Mouse (Mus musculus): ENCODE measurements at regions not wholly inside any gene's neighbourhood (a gene's known extent, or its start where the extent isn't known, plus 50 kb on each side); places are given as distances from the start of the nearest gene placed in this dataset.

DNA sequence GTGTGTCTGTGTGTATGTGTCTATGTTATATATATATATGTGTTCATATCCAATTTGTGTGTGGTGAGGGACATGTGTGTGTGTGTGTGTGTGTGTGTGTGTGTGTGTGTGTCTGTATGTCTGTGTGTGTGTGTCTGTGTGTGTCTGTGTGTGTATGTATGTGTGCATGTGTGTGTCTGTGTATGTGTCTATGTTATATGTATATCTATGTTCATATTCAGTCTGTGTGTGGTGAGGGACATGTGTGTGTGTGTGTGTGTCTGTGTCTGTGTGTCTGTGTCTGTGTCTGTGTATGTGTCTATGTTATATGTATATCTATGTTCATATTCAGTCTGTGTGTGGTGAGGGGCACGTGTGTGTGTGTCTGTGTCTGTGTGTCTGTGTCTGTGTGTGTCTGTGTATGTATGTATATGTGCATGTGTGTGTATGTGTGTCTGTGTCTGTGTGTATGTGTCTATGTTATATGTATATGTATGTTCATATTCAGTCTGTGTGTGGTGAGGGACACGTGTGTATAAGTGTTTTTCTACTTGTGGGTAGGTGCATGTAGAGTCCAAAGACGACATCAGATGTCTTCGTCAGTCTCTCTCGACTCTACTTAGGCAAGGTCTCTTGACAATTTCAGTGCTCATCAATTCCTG, 370.5 kb upstream of the Slc7a11 start:
- DNase-seq, result no peak
- intact Hi-C loops (cut with DNase I), result no loop called here

DNA sequence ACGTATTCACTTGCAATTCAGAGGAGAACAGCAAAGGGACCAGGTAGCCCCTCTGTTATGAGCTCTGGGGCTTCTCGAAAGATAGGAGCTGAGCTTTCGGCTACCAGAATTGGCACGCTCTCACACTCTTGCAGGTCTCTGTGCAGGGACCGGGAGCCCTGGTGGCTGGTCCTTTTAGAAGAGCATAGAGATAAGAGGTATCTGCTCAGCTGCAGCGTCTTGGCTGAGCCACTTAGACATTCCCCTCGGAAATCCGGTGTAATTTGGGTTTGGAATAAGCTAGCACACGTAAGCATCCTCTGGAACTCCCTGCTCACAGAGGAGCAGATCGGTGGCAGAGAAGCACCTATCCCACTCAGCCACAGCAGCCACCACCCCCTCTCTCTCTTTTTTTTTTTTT, 372.3 kb upstream of the Slc7a11 start:
- DNase-seq, result no peak
- intact Hi-C loops (cut with DNase I), result no loop called here

DNA sequence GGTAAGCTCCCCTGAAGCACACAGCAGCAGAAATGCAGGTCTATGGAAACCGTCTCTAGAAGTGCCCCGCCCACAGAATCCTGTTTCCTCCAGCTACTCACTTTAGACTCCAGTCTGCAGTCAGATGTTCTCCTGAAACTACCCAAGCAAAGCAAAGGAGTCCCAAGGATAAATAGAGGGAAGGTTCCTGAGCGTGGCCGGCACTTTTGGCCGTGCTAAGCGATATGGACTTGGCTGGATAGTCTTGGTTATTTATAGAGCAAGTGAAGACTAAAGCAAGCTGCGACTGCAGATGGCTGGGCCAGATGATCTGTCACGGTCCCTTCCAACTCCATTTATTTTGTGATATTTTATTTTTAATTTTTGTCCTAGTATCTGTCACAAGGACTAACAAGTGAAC, 373.1 kb upstream of the Slc7a11 start:
- peak; percentile 7 to 19 for DNase-seq
- intact Hi-C loops (cut with DNase I), result no loop called here

DNA sequence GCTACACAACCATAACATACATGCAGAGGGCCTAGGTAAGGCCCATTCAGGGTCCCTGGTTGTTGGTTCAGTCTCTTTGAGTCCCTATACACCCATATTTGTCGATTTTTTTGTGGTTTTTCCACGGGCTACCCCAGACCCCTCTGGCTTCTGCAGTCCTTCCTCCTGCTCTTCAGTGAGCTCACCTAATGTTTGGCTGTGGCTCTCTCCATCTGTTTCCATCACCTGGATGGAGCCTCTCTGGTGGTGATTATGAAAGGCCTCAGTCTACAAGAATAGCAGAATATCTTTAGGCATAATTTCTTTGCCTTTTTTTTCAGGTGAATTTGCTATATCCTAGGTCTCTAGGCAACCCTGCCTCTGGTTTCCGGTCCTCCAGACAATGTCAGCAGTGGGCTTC, 373.9 kb upstream of the Slc7a11 start:
- DNase-seq, result no peak
- intact Hi-C loops (cut with DNase I), result no loop called here

DNA sequence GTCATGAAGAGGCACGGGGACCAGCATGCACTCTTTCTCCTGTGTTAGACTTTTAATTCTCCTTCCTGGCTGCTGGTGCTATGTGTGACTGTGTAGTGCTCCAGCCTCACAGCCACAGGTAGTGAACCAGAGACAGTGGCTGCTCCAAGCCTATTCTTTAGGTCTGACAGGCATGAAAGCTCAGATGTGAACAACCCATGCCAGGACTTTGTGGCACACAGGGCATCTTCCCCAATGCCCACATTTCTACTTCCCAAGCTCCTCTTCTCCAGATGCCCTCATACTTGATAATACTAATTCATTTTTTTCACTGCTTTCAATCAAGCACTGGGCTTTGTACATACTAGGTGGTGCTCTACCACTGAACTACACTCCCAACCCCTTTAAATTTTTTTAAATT, 377.4 kb upstream of the Slc7a11 start:
- no peak for DNase-seq
- intact Hi-C loops (cut with DNase I), result no loop called here

DNA sequence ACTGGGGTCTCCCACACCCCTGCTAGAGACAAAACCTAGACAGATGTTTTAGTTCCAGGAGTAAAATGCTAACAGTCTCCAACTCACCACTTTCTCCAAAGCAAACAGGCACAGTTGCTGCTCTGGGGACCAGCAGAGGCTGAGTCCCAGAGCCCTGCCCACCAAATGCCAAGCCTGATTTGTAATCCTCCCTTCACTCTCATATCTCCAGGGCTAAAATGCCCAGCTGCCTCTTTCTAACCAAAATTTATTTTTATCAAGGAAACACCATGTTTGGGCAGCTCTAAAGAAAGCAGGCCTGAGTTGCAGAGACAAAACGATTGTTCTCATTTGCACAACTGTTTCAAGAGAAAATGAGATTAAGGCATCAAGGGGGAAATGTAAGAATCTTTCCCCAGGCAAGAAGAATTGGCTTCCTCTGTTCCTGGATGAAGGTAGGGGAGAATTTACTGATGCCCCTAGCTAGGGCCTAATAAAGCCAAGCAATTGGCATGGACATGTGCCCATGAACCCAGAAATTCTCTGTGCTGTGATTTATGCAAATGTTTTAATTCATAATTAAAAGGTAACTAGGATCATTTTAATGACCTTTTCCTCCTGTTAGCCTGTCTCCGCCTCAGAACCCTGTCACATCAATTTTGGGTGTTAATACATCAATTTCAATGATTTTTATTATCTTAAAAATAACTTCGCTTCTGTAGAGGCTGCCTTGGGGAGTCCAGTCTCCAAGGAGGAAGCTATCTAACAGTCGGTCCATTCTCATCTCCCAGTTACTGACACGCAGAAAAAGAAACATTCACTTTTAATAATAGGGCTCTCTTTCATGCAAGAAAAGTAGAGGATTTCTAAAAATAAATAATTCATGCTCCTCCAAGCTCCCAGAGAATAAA, 382.4 kb upstream of the Slc7a11 start:
- intact Hi-C loops (cut with DNase I), result no loop called here

DNA sequence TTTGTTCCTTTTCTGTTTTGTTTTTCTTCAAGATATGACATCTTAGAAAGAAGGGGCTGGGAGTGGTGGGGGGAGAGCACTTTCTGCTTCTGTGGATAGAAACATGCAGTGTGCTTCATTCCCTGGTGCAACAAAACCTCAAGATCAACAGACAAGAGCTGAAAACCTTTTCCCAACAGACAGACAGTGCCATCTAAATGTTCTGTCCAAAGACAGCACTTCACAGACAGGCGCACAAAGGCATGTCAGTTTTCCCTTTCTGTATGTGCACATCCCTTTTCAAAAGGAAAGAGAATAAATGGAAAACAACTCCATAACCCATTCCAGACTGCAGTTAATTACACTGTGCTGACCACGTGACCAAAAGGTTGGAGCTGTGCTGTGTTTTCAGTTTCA, 383.0 kb upstream of the Slc7a11 start:
- no peak for DNase-seq
- intact Hi-C loops (cut with DNase I), result no loop called here

More for the DNA sequence above, 382.4 kb upstream of the Slc7a11 start:
- no peak for DNase-seq

DNA sequence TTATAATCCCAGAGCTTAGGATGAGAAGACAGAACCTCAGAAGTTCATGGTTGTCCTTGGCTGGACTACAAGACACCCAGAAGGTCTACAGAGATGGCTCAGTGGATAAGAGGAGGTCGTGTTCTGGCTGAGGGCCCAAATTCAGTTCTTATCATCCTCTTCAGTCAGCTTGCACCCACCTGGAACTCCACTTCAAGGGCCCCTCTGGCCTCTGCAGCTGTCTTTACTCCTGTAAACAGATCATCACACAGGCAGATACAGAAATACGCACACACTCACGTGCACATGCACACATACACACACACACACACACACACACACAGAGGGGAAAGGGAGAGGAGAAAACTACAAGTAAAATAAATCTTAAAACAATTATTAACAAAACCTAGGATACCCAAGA, 385.8 kb upstream of the Slc7a11 start:
- DNase-seq, result no peak
- intact Hi-C loops (cut with DNase I), result no loop called here

DNA sequence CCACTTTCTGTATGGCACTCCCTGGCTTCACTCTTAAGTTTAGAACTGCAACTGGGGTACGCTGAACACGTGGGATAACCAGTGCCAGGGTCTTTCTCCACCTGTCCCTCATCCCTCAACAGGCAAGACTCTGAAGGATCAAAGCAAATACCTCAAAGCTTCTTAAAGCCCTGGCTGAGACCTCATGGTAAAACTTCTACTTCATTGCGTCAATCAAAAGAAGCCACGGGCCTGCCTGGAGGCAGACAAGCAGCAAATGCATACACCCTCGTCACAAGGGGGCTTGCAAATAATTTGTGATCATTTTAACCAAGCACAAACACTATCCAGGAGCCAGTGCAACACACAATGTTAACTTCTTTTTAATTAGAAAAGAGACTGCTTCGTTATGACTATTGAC, 387.0 kb upstream of the Slc7a11 start:
- no peak for DNase-seq
- intact Hi-C loops (cut with DNase I), result no loop called here

DNA sequence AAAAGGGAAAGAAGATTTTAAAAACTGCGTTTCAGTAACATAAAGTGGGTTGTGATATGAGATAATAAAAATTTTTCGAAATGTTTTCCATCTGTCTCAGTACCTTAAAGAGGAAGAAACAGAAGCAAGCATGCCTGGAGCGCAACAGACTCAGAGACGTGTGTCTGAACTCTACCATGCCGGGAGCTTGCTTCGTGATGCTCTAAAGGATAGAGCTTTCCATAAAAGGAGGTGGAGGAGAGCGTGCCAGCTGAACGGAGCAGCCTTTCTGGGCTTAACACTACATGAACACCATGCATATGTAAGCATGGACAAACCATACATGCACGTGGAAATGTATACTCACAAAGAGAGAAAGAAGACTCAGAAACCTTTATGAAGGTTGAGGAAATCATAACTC, 387.5 kb upstream of the Slc7a11 start:
- DNase-seq, result no peak
- intact Hi-C loops (cut with DNase I), result no loop called here

DNA sequence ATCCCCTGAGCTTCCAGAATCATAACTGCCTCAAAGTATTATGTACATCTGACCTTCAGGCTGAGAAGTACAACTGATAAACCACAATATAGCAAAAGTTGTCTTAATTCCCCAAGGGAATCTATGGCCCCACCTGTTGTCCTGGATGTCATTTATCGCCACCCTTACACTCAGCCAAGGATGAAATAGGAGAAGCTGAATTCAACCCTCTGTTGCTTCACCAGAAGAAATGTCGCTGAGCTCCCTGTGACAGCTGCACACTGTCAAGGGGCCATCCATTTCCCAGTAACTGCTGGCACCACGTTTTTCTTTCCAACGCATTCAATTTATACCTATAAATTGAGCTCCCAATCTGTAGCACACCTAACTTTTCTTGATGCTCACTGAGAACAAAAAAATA, 382.0 kb upstream of the Noct start:
- DNase-seq, result no peak
- intact Hi-C loops (cut with DNase I), result no loop called here

DNA sequence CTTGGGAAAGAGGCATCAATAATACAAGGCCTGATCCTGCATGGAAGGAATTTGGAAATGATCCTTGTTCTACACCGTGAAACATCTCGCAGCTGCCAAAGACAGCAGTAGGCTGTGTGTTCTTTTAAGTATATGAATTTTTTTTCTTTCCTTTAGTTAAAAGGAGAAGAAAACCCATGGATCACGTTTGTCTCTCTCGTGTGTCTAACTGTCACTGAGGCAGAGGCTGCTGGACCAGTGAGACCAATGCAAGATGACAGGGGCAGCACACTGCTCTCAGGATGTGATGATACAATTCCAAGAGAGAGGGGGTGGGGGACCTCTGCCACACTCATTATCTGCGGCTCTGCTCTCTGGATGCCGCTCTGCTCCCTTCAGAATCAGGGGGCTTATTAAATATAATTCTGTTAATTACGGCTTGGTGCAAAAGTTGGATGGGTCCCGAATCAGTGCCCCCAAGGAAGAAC, 379.4 kb upstream of the Noct start:
- DNase-seq, result no peak
- intact Hi-C loops (cut with DNase I), result no loop called here

DNA sequence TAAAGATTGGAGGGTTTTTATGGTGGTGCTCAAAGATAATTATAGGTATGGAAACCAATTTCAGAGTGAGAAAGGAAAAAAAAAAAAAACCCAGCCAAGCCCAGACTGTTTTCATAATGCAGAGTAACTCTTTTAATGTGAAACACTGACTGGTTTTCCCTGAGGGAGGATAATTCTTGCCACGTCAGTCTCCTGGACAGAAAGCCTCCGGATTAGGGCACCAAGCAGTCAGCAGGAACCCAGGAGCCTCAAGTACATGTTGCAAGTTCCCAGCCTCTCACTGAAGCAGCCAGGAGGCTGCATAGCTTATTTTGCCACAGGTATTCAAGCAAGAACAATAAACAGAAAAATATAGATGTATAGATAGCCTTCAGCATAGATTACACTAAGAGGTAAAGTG, 378.9 kb upstream of the Noct start:
- intact Hi-C loops (cut with DNase I), result no loop called here
- no peak for DNase-seq

DNA sequence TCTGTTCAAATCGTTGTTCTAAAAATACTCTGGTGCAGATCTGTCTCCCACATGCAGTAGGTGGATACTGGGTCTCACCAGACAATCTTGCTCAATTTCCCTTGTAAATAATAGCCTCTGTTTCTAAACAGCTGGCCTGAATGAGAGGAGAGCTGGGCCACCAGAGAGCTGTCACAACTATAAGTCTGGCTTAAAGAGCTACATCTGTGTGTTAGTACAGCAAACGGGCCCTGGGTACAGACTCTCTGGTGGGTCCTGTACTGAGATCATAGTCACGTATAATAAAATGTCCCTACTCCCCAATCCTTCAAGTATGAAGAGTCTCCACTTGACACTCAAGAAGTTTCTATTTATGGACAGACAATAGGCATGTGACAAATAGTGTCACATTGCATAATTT, 375.7 kb upstream of the Noct start:
- DNase-seq, result no peak
- intact Hi-C loops (cut with DNase I), result no loop called here

DNA sequence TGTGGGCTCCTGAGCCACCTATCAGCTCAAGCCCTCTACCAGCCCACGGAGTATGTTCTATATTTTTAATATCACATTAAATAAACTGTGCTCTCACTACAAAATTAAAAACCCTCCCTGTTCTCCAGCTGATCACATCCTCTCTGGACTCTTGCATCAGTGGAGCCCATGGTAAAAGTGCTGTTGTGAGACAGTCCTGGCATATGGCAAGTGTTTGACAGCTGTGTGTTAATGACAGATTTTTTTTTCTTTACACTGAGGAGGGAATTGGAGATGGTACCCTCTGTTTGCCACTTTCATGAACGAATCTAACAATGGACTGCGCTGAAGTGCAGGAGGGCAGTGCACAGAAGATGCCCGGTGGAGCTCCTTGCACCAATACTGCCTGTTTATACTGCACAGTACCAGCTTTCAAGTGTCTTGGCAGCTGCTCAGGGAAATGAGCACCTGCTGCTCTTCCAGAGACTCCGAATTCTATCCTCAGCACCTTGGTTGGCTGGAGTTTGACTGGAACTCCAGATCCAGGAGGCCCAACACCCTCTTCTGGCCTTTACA, 373.1 kb upstream of the Noct start:
- intact Hi-C loops (cut with DNase I), result no loop called here

DNA sequence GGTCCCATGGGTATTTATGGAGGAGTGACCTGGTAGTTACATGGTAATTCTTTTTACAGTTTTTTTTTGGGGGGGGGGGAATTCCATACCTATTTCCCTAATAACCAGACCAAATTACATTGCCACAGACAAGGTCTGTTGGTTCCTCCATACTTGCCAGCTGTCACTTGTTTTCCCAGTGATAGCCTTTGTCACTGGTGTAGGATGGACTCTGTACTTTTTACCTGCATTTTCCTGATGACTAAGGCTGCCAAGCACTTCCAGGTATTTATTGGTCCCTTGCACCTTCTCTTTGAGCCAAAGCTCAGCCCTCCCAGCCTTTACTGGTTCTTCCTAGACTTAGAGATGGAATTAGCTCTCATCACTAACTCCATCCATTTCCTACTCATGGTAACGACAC, 357.1 kb upstream of the Noct start:
- intact Hi-C loops (cut with DNase I), result no loop called here
- DNase-seq, result no peak

More for the DNA sequence above, 373.1 kb upstream of the Noct start:
- DNase-seq, result no peak

DNA sequence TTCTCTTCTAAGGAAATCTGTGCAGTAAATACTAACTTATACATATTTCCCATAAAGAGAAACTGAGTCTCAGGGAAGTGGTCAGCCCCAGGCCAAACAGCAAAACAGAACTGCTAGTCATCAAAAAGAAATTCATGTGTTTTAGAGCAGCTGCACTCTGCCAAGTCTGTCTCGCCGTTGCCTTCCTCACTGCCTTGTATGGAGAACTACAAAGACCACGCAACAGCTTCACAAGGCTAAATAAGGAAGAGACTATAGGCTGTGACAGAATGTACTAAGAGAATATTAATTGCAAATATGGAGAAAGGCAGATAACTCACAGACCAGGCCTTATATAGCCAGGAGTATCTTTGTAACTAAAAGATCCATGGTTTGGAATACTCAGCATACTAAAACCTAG, 355.0 kb upstream of the Noct start:
- no peak for DNase-seq
- intact Hi-C loops (cut with DNase I), result no loop called here

DNA sequence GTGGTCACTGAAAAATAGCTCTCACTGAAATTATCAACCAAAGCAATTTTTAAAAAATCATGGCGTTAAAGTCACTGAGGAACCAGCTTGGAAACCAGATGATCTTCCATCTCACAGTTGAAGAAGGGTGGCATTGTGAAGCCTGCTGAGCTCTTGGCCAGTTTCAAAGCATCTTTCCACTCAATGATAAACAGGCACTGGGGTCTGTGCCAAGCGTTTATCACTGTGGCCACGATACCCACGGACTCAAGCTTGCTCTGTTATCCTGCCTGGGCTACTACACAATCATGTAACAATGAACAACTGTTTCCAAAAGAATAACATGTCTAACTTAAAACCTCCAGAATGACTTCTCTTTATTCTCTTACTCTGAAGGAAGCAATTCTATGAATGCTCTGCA, 345.2 kb upstream of the Noct start:
- intact Hi-C loops (cut with DNase I), result no loop called here
- DNase-seq, result no peak

DNA sequence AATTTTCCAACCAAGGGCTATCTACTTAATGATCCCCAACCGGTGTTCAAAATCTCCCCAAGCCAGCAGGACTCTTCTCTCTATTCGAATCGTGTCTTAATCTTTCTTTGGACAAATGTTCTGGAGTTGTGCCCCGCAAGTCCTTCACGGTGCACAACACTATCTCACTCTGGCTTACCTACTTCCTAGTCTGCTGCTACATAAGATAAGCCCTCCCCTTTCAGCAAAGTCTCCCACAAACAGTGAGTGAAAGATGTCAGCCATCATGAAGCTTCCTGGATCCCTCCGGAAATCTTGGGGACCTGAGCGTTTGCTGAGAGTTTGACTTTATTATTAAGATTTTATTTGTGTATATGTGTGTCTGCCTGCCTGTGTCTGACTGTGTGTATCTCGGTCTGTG, 344.7 kb upstream of the Noct start:
- DNase-seq, result no peak
- intact Hi-C loops (cut with DNase I), result no loop called here

DNA sequence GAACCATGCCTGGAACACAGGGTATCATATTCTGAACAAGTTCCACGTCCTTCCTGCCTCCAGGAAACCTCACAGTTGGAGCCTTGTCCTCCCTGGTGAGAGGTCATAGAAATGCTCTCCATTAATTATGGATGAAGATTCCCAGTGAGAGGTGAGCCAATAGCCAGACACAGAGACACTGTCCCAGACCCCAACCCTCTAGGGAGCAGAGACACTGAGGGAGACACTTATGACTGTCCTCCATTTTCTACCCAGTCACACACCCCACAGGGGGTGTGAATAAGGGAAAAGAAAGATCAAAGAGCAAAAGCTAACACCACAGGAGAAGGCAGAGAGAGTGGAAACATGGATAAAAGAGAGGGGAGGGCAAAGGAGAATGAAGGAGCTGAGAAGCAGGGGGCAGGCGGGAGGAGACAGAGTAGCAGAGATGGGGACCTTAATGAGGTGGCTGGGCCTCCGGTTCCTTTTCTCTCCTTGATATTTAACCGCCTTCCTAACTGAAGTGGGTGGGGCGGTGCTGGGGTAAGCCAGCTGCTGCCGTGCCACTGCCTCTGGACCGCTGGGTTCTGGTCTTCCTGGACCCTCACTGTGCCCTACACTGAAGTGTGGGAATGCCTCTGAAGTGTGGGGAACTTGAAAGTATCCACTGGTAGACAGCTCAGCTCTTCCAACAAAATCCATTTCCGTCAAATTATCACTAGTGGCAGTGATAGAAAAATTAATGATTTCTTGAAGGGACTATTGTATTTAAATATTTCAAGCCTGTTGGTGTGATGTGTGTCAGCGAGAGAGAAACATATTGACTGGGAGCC, 342.6 kb upstream of the Noct start:
- intact Hi-C loops (cut with DNase I), result no loop called here

DNA sequence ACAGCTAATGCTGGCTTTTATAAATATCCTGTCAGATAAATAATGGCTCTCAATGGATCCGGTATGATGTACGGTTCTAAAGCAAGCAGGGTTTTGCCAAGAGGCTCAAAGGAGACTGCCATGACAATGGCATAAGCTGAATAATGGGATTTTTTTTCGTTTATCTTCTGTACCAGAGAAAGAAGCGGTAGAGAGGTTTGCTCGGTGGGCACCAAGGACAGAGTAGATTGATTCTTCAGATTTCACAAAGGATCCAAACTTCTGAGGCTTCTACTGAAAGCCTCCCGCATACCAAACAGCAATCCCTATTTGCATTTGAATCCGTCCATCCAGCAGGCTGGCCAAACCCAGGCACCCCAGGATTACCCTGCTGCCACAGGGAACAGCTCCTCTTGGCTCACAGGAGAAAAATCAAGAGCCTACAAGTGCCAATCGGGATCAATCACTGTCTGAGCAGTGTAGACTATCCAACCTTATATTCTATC, 342.0 kb upstream of the Noct start:
- DNase-seq, result no peak
- intact Hi-C loops (cut with DNase I), result no loop called here

More for the DNA sequence above, 342.6 kb upstream of the Noct start:
- DNase-seq, result no peak
